Mouse (Mus musculus) hindbrain, embryonic 15.5 days (tissue): Measurements from ENCODE around the gene Nub1. TPM values are rescaled to one million over a fixed set of nuclear protein-coding genes. Genes with fewer than 3 reads are reported as not detected.

ENCODE experiments used
- ATAC-seq: fragments of 200-750 bp; cut with Nextera tagmentation; 2 replicates; pipeline ENCODE4 v1.8.0; 2017; ENCODE audit warnings: low read depth, moderate number of reproducible peaks, moderate TSS enrichment; ENCODE audit not compliant: low FRiP score
- H3K27ac ChIP-seq: fragments of 300-500 bp; sonication (generic); replicated peaks from 2 replicates; pipeline ENCODE4 v1.5.1; 2015; ENCODE audit warnings: mild to moderate bottlenecking, inconsistent platforms
- H3K27me3 ChIP-seq: fragments of 300-500 bp; sonication (generic); 2 replicates; pipeline ENCODE4 v1.6.1; 2015; ENCODE audit warnings: control low read depth, inconsistent platforms
- H3K36me3 ChIP-seq: fragments of 300-500 bp; sonication (generic); 2 replicates; pipeline ENCODE4 v1.6.1; 2015; ENCODE audit warnings: control low read depth, inconsistent platforms
- H3K4me1 ChIP-seq: fragments of 300-500 bp; sonication (generic); replicated peaks from 2 replicates; pipeline ENCODE4 v1.6.1; 2015; ENCODE audit warnings: control low read depth, inconsistent platforms
- H3K4me2 ChIP-seq: fragments of 300-500 bp; sonication (generic); 2 replicates; pipeline ENCODE4 v1.6.1; 2015; ENCODE audit warnings: moderate library complexity, mild to moderate bottlenecking, inconsistent platforms
- H3K4me3 ChIP-seq: fragments of 300-500 bp; sonication (generic); 2 replicates; pipeline ENCODE4 v1.5.1; 2015; ENCODE audit warnings: mild to moderate bottlenecking, inconsistent platforms
- H3K9ac ChIP-seq: fragments of 300-500 bp; sonication (generic); 2 replicates; pipeline ENCODE4 v1.6.1; 2015; ENCODE audit warnings: inconsistent platforms
- H3K9me3 ChIP-seq: fragments of 300-500 bp; sonication (generic); 2 replicates; pipeline ENCODE4 v1.6.1; 2016; ENCODE audit warnings: control low read depth, inconsistent platforms
- WGBS: fragments of 180-500 bp; shearing (Covaris S2); methylation state at CpG from one replicate; pipeline ENCODE4 v1.1.7; 2015; 5-methylcytosine and 5-hydroxymethylcytosine counted together
- polyA plus RNA-seq: library from polyadenylated mRNA; unstranded; fragments of >200 nt; fragmentation: Nextera tagmentation; extraction: Ambion mirVana; gene quantifications from 2 replicates; pipeline ENCODE4 v1.2.1, GENCODE M21; 2015

Nub1 gene
- polyA plus RNA-seq, 1 experiment from 2014 or later = 49.0 TPM

- peak overlapping the region; percentile 85 for H3K27ac ChIP-seq
- peaks cover 23% of the 10 kb centered on the region for H3K4me1 ChIP-seq
- WGBS = under 1% methylated on average over 24 of the region's 25 CpGs
- peak; percentile 59 for ATAC-seq
- H3K4me2 ChIP-seq = peak overlapping the region; percentile 90
- H3K27me3 ChIP-seq = no peaks in the 10 kb centered on the region
- H3K9ac ChIP-seq = peak overlapping the region; percentile 65
- H3K4me3 ChIP-seq = peak overlapping the region; percentile 57
- H3K36me3 ChIP-seq = no peaks in the 10 kb centered on the region
- no peaks in the 10 kb centered on the region for H3K9me3 ChIP-seq
Measured at GRCm38 (mm10) chr5:24751305-24752174, 66.2 kb downstream of the Nub1 start.

DNA sequence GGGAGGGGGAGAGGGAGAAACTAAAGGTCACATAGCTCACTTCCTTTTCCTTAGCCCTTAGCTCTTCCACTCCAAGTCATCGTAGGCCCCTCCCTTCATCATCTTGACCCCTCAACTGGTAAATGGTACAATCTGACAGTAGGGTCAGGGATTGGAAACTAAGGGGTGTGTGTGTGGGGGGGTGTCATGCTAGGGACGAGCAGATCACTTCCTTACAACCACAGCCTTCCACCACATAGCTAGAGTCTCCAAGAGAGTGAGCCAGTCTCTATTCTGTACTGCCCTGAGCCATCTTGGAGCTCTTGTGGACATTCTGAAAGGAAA lies 66.8 kb downstream of the Nub1 start:
- Histone ChIP-seq H3K27me3 (no peaks in the 10 kb centered on the region), H3K4me3 (no peak overlapping the region), H3K9me3 (no peaks in the 10 kb centered on the region), H3K36me3 (no peaks in the 10 kb centered on the region), H3K4me2 (peak overlapping the region; percentile 90), H3K9ac (no peak overlapping the region), H3K4me1 (peaks cover 23% of the 10 kb centered on the region), H3K27ac (no peak overlapping the region)
- ATAC-seq = no peak
- WGBS = 4% methylated on average over 2 of the region's 2 CpGs

GRCm38 (mm10) chr5:24756931-24757330 lies 71.6 kb downstream of the Nub1 start:
- ATAC-seq = no peak
- Histone ChIP-seq H3K4me2 (no peak overlapping the region), H3K9ac (no peak overlapping the region), H3K4me1 (peaks cover 5% of the 10 kb centered on the region), H3K36me3 (no peaks in the 10 kb centered on the region), H3K27me3 (no peaks in the 10 kb centered on the region), H3K27ac (no peak overlapping the region), H3K4me3 (no peak overlapping the region), H3K9me3 (no peaks in the 10 kb centered on the region)
- 66% methylated on average over 3 of the region's 3 CpGs for WGBS

GRCm38 (mm10) chr5:24757816-24758215 lies 72.5 kb downstream of the Nub1 start, which contains the start of gene Crygn:
Crygn (minus strand) TSS chr5:24758008.
- no peaks in the 10 kb centered on the region for H3K27me3 ChIP-seq
- no peaks in the 10 kb centered on the region for H3K36me3 ChIP-seq
- H3K4me3 ChIP-seq = no peak within 1 kb of the TSS
- H3K9me3 ChIP-seq = no peaks in the 10 kb centered on the region
- H3K4me2 ChIP-seq = no peak within 1 kb of the TSS
- no peak within 1 kb of the TSS for H3K9ac ChIP-seq
- no peak for ATAC-seq
- 41% methylated on average over 18 of the region's 18 CpGs for WGBS
- no peaks in the 10 kb centered on the region for H3K4me1 ChIP-seq
- no peak within 1 kb of the TSS for H3K27ac ChIP-seq

Other genes starting within 250 kb of the Nub1 start
- 96.8 and 113 TPM in 2 replicates for gene Fastk, start 240.2 kb upstream of the Nub1 start, polyA plus RNA-seq
- 55.1 and 64.2 TPM in 2 replicates for gene Tmub1, start 237.7 kb upstream of the Nub1 start, polyA plus RNA-seq
- gene Agap3, start 233.4 kb upstream of the Nub1 start, polyA plus RNA-seq = 112 and 124 TPM in 2 replicates
- 6.8 and 8.8 TPM in 2 replicates for gene Gbx1, start 158.3 kb upstream of the Nub1 start, polyA plus RNA-seq
- gene Asb10, start 144.6 kb upstream of the Nub1 start, polyA plus RNA-seq = 0.14 and 0.26 TPM in 2 replicates
- gene 4931409K22Rik, start 128.7 kb upstream of the Nub1 start, polyA plus RNA-seq = 0.10 and 0.18 TPM in 2 replicates
- 78.7 and 82.1 TPM in 2 replicates for gene Abcf2, start 108.1 kb upstream of the Nub1 start, polyA plus RNA-seq
- 18.7 and 19.0 TPM in 2 replicates for gene Chpf2, start 98.8 kb upstream of the Nub1 start, polyA plus RNA-seq
- 134 and 138 TPM in 2 replicates for gene Smarcd3, start 61.1 kb upstream of the Nub1 start, polyA plus RNA-seq
- 7.7 and 8.2 TPM in 2 replicates for gene Wdr86, start 45.2 kb downstream of the Nub1 start, polyA plus RNA-seq
- gene Crygn, start 72.5 kb downstream of the Nub1 start, polyA plus RNA-seq = 0.77 and 2.0 TPM in 2 replicates
- 230 and 236 TPM in 2 replicates for gene Rheb, start 157.1 kb downstream of the Nub1 start, polyA plus RNA-seq